Mouse (Mus musculus): ENCODE measurements at regions not wholly inside any gene's neighbourhood (a gene's known extent, or its start where the extent isn't known, plus 50 kb on each side); places are given as distances from the start of the nearest gene placed in this dataset.

GRCm38 (mm10) chr4:82178112-82178511, 527.4 kb downstream of the Nfib start:
- Histone ChIP-seq H3K4me1 (peaks cover 9% of the 10 kb centered on the region; the same call in 1 of the 2 replicates), H3K27ac (no peak overlapping the region), H3K9me3 (replicated peaks) (no peaks in the 10 kb centered on the region), H3K4me3 (no peak overlapping the region), H3K36me3 (no peaks in the 10 kb centered on the region), H3K27me3 (ENCODE audit: low read depth, poor library complexity, severe bottlenecking) (no peaks in the 10 kb centered on the region)
- no peak for DNase-seq (ENCODE audit: low spot score)
- 88% methylated on average over 5 of the region's 5 CpGs for WGBS

GRCm38 (mm10) chr4:82176723-82177122, 528.8 kb downstream of the Nfib start:
- Histone ChIP-seq H3K4me3 (no peak overlapping the region), H3K4me1 (peaks cover 9% of the 10 kb centered on the region; the same call in 1 of the 2 replicates), H3K36me3 (no peaks in the 10 kb centered on the region), H3K27ac (no peak overlapping the region), H3K27me3 (ENCODE audit: low read depth, poor library complexity, severe bottlenecking) (no peaks in the 10 kb centered on the region), H3K9me3 (replicated peaks) (no peaks in the 10 kb centered on the region)
- 92% methylated on average over 8 of the region's 8 CpGs for WGBS
- no peak for DNase-seq (ENCODE audit: low spot score)

- H3K4me3 ChIP-seq: no peak overlapping the region
- no peaks in the 10 kb centered on the region for H3K36me3 ChIP-seq
- H3K27ac ChIP-seq: peak overlapping the region; percentile 57; the same call in 1 of the 2 replicates
- no peaks in the 10 kb centered on the region for H3K9me3 ChIP-seq (replicated peaks)
- no peak for DNase-seq (ENCODE audit: low spot score)
- no peaks in the 10 kb centered on the region for H3K27me3 ChIP-seq (ENCODE audit: low read depth, poor library complexity, severe bottlenecking)
- 85% methylated on average over 17 of the region's 17 CpGs for WGBS
- H3K4me1 ChIP-seq: peaks cover 14% of the 10 kb centered on the region; the same call in 1 of the 2 replicates
These were observed 532.0 kb downstream of the Nfib start for GRCm38 (mm10) chr4:82173461-82174085.

- no peak overlapping the region for H3K27ac ChIP-seq
- H3K4me3 ChIP-seq: no peak overlapping the region
- no peaks in the 10 kb centered on the region for H3K36me3 ChIP-seq
- peaks cover 14% of the 10 kb centered on the region; the same call in 1 of the 2 replicates for H3K4me1 ChIP-seq
- DNase-seq (ENCODE audit: low spot score): no peak
- H3K27me3 ChIP-seq (ENCODE audit: low read depth, poor library complexity, severe bottlenecking): no peaks in the 10 kb centered on the region
- H3K9me3 ChIP-seq (replicated peaks): no peaks in the 10 kb centered on the region
- 71% methylated on average over 4 of the region's 4 CpGs for WGBS
These were observed 534.6 kb downstream of the Nfib start for GRCm38 (mm10) chr4:82170930-82171329.

GRCm38 (mm10) chr4:82168032-82168431, 537.5 kb downstream of the Nfib start:
- WGBS: 77% methylated on average over 5 of the region's 5 CpGs
- Histone ChIP-seq H3K9me3 (replicated peaks) (no peaks in the 10 kb centered on the region), H3K4me1 (peaks cover 10% of the 10 kb centered on the region), H3K4me3 (no peak overlapping the region), H3K36me3 (no peaks in the 10 kb centered on the region), H3K27ac (no peak overlapping the region), H3K27me3 (ENCODE audit: low read depth, poor library complexity, severe bottlenecking) (no peaks in the 10 kb centered on the region)
- no peak for DNase-seq (ENCODE audit: low spot score)

GRCm38 (mm10) chr4:82167396-82167795, 538.2 kb downstream of the Nfib start:
- Histone ChIP-seq H3K4me1 (peaks cover 10% of the 10 kb centered on the region), H3K27me3 (ENCODE audit: low read depth, poor library complexity, severe bottlenecking) (no peaks in the 10 kb centered on the region), H3K36me3 (no peaks in the 10 kb centered on the region), H3K27ac (no peak overlapping the region), H3K9me3 (replicated peaks) (no peaks in the 10 kb centered on the region), H3K4me3 (no peak overlapping the region)
- 85% methylated on average over 5 of the region's 5 CpGs for WGBS
- no peak for DNase-seq (ENCODE audit: low spot score)

- no peak for DNase-seq (ENCODE audit: low spot score)
- Histone ChIP-seq H3K9me3 (replicated peaks) (no peaks in the 10 kb centered on the region), H3K4me3 (no peak overlapping the region), H3K4me1 (peaks cover 10% of the 10 kb centered on the region), H3K36me3 (no peaks in the 10 kb centered on the region), H3K27me3 (ENCODE audit: low read depth, poor library complexity, severe bottlenecking) (peaks cover 2% of the 10 kb centered on the region; the same call in 1 of the 2 replicates), H3K27ac (no peak overlapping the region)
- WGBS: 88% methylated on average over 1 of the region's 1 CpGs
These were observed 538.7 kb downstream of the Nfib start for GRCm38 (mm10) chr4:82166826-82167225.

GRCm38 (mm10) chr4:82166087-82166486, 539.5 kb downstream of the Nfib start:
- no peaks in the 10 kb centered on the region for H3K9me3 ChIP-seq (replicated peaks)
- H3K27me3 ChIP-seq (ENCODE audit: low read depth, poor library complexity, severe bottlenecking): peaks cover 5% of the 10 kb centered on the region; the same call in 1 of the 2 replicates
- no peak for DNase-seq (ENCODE audit: low spot score)
- 89% methylated on average over 6 of the region's 6 CpGs for WGBS
- H3K27ac ChIP-seq: no peak overlapping the region
- H3K36me3 ChIP-seq: no peaks in the 10 kb centered on the region
- no peak overlapping the region for H3K4me3 ChIP-seq
- H3K4me1 ChIP-seq: peaks cover 10% of the 10 kb centered on the region

- peaks cover 5% of the 10 kb centered on the region for H3K4me1 ChIP-seq
- peaks cover 5% of the 10 kb centered on the region; the same call in 1 of the 2 replicates for H3K27me3 ChIP-seq (ENCODE audit: low read depth, poor library complexity, severe bottlenecking)
- H3K36me3 ChIP-seq: no peaks in the 10 kb centered on the region
- H3K4me3 ChIP-seq: no peak overlapping the region
- no peak overlapping the region for H3K27ac ChIP-seq
- no peaks in the 10 kb centered on the region for H3K9me3 ChIP-seq (replicated peaks)
- no peak for DNase-seq (ENCODE audit: low spot score)
- 57% methylated on average over 1 of the region's 1 CpGs for WGBS
These were observed 541.5 kb downstream of the Nfib start for GRCm38 (mm10) chr4:82164058-82164457.

GRCm38 (mm10) chr4:82161818-82162217, 543.7 kb downstream of the Nfib start:
- peaks cover 8% of the 10 kb centered on the region for H3K4me1 ChIP-seq
- no peak overlapping the region for H3K27ac ChIP-seq
- no peak overlapping the region for H3K4me3 ChIP-seq
- peaks cover 5% of the 10 kb centered on the region; the same call in 1 of the 2 replicates for H3K27me3 ChIP-seq (ENCODE audit: low read depth, poor library complexity, severe bottlenecking)
- no peaks in the 10 kb centered on the region for H3K36me3 ChIP-seq
- no peak for DNase-seq (ENCODE audit: low spot score)
- H3K9me3 ChIP-seq (replicated peaks): no peaks in the 10 kb centered on the region
- WGBS: 66% methylated on average over 2 of the region's 2 CpGs

- no peak overlapping the region for H3K4me3 ChIP-seq
- no peaks in the 10 kb centered on the region for H3K36me3 ChIP-seq
- H3K4me1 ChIP-seq: peaks cover 13% of the 10 kb centered on the region
- DNase-seq (ENCODE audit: low spot score): no peak
- no peaks in the 10 kb centered on the region for H3K9me3 ChIP-seq (replicated peaks)
- H3K27me3 ChIP-seq (ENCODE audit: low read depth, poor library complexity, severe bottlenecking): peaks cover 5% of the 10 kb centered on the region; the same call in 1 of the 2 replicates
- H3K27ac ChIP-seq: no peak overlapping the region
- WGBS: 93% methylated on average over 2 of the region's 2 CpGs
These were observed 544.3 kb downstream of the Nfib start for GRCm38 (mm10) chr4:82161232-82161631.

- H3K36me3 ChIP-seq: no peaks in the 10 kb centered on the region
- WGBS: 77% methylated on average over 5 of the region's 5 CpGs
- no peak for DNase-seq (ENCODE audit: low spot score)
- H3K9me3 ChIP-seq (replicated peaks): no peaks in the 10 kb centered on the region
- no peak overlapping the region for H3K27ac ChIP-seq
- peaks cover 5% of the 10 kb centered on the region; the same call in 1 of the 2 replicates for H3K27me3 ChIP-seq (ENCODE audit: low read depth, poor library complexity, severe bottlenecking)
- peaks cover 23% of the 10 kb centered on the region for H3K4me1 ChIP-seq
- H3K4me3 ChIP-seq: no peak overlapping the region
These were observed 545.3 kb downstream of the Nfib start for GRCm38 (mm10) chr4:82160233-82160632.

GRCm38 (mm10) chr4:82155642-82156320, 549.8 kb downstream of the Nfib start:
- H3K27ac ChIP-seq: no peak overlapping the region
- H3K36me3 ChIP-seq: no peaks in the 10 kb centered on the region
- peaks cover 55% of the 10 kb centered on the region for H3K4me1 ChIP-seq
- peak; percentile 39 for DNase-seq (ENCODE audit: low spot score)
- no peaks in the 10 kb centered on the region for H3K27me3 ChIP-seq (ENCODE audit: low read depth, poor library complexity, severe bottlenecking)
- 12% methylated on average over 7 of the region's 7 CpGs for WGBS
- no peaks in the 10 kb centered on the region for H3K9me3 ChIP-seq (replicated peaks)
- no peak overlapping the region for H3K4me3 ChIP-seq
